Mouse (Mus musculus): Measurements from ENCODE around the gene Braf. TPM values are rescaled to one million over a fixed set of nuclear protein-coding genes. Genes with fewer than 3 reads are reported as not detected.

Braf gene
- polyA plus RNA-seq, 1 experiment from 2014 or later: 19.9 TPM

DNA sequence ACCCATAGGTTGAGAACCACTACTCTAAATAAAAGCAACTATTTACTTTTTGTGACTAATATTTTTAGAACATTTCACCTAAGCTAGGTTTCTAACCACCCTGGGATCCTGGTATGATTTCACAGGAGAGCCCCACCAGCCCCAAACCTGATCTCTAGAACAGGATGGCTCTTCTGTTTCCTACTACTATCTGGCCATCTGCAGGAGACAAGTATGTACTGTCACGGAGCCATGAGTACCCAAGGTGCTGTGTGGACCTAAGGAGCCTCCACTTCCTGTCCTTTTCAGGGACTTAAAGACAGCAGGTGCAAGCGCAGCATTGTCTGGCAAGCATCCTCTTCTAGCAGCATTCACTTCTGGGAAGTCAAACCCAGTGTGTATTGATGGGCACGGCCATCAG, 123.4 kb downstream of the Braf start:
- no peaks in the 10 kb centered on the region for H3K27me3 ChIP-seq (ENCODE audit: low read depth, poor library complexity, severe bottlenecking)
- no peaks in the 10 kb centered on the region for H3K4me1 ChIP-seq
- DNase-seq (ENCODE audit: low spot score): no peak
- H3K27ac ChIP-seq: no peak overlapping the region
- no peaks in the 10 kb centered on the region for H3K9me3 ChIP-seq (replicated peaks)
- peaks cover 59% of the 10 kb centered on the region for H3K36me3 ChIP-seq
- H3K4me3 ChIP-seq: no peak overlapping the region
- WGBS: 86% methylated on average over 3 of the region's 3 CpGs

GRCm38 (mm10) chr6:39600851-39601250, 124.4 kb downstream of the Braf start:
- Histone ChIP-seq H3K27me3 (ENCODE audit: low read depth, poor library complexity, severe bottlenecking) (no peaks in the 10 kb centered on the region), H3K27ac (no peak overlapping the region), H3K36me3 (peaks cover 66% of the 10 kb centered on the region), H3K9me3 (replicated peaks) (no peaks in the 10 kb centered on the region), H3K4me1 (no peaks in the 10 kb centered on the region), H3K4me3 (no peak overlapping the region)
- 97% methylated on average over 3 of the region's 3 CpGs for WGBS
- no peak for DNase-seq (ENCODE audit: low spot score)

DNA sequence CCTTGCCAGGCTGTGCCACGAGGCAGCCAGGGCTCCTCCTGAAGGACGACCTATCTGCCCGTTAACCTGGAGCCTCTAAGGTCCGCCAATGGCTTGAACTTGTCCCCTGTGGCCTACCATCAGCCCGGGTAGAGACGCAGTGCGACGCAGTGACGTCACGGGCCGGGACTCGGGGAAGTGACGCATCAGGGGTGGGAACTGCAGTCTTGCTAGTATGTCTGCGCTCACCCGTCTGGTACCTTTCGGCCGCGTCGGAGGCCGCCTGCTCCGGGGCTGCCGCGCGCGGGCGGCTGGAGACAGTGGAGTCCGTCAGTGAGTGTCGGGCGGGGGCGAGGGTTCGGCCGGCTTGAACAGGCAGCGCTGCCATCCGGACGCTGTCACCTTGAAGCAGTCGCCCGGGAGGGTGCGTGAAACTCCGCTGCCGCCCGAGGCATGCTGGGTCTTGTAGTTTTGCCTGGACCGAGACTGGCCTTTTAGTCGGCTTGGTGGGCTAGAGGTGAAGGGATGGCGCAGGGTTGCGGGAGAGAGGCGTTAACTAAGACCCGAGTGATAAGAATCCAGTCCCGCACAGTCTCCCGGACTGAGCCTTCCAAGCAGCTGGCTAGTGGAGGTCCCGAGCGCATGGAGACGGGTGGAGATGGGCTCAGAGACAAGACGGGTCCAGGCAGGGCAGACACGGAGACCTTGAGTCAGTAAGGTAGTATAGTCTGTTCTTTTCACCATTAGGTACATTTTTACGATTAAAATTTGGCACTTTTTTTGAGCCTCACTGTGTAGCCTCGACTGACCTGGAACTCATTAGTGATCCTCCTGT, 132.7 kb downstream of the Braf start, which contains the start of gene Ndufb2:
TSS of gene Ndufb2 (plus strand) at position 174 of the 814 bp plus-strand sequence.
- no peaks in the 10 kb centered on the region for H3K27me3 ChIP-seq (ENCODE audit: low read depth, poor library complexity, severe bottlenecking)
- H3K4me3 ChIP-seq: peak within 1 kb of the TSS; percentile 86
- under 1% methylated on average over 56 of the region's 56 CpGs for WGBS
- peaks cover 13% of the 10 kb centered on the region for H3K4me1 ChIP-seq
- H3K36me3 ChIP-seq: peaks cover 29% of the 10 kb centered on the region
- H3K9me3 ChIP-seq (replicated peaks): no peaks in the 10 kb centered on the region
- peak; percentile 98 for DNase-seq (ENCODE audit: low spot score)
- H3K27ac ChIP-seq: peak within 1 kb of the TSS; percentile 94

DNA sequence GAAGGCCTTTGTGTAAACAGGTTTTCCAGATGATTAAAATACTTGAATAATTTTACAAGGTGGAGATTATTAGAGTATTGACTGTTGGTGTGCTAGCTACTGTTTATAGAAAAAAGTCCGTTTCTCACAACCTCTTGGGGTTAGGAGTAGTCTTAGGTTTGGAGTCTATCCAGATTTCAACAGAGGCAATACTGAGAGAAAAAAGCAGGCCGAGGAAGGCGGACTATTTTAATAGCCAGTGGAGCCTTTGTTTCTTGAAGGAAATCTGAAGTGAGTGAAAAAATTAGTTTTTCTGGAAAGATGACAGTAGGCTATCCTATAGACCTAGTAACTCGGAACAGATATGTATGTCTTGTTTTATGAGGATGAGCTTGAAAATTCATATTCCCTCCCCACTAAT, 133.8 kb downstream of the Braf start:
- peaks cover 25% of the 10 kb centered on the region for H3K36me3 ChIP-seq
- H3K9me3 ChIP-seq (replicated peaks): no peaks in the 10 kb centered on the region
- no peak for DNase-seq (ENCODE audit: low spot score)
- H3K4me1 ChIP-seq: peaks cover 13% of the 10 kb centered on the region
- no peaks in the 10 kb centered on the region for H3K27me3 ChIP-seq (ENCODE audit: low read depth, poor library complexity, severe bottlenecking)
- no peak overlapping the region for H3K4me3 ChIP-seq
- no peak overlapping the region for H3K27ac ChIP-seq
- WGBS: 96% methylated on average over 4 of the region's 4 CpGs

DNA sequence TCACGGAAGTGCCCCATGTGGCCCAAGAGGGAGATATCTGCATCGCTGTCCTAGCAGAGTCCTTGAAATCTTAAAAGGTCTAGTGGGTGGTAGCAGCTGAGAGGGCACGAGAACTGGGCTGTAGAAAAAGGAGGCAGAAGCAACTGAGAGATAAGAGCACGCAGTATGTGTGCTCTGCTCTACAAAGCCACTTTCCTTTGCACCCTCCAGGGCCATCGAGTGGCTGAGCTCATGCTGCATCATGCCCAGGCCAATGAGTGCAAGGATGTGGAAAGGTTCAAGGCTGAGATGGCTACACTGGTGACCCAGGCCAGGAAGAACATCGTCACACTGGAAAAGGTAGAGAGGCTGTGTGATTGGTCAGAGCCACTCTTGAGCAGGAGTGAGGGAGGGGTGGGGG, 139.7 kb downstream of the Braf start, which contains the start of gene Gm42420:
TSS of gene Gm42420 (plus strand) at position 237 of the 400 bp plus-strand sequence.
- 95% methylated on average over 6 of the region's 6 CpGs for WGBS
- H3K27me3 ChIP-seq (ENCODE audit: low read depth, poor library complexity, severe bottlenecking): no peaks in the 10 kb centered on the region
- no peaks in the 10 kb centered on the region for H3K9me3 ChIP-seq (replicated peaks)
- DNase-seq (ENCODE audit: low spot score): no peak
- H3K36me3 ChIP-seq: peaks cover 45% of the 10 kb centered on the region
- H3K27ac ChIP-seq: no peak within 1 kb of the TSS
- H3K4me1 ChIP-seq: no peaks in the 10 kb centered on the region
- no peak within 1 kb of the TSS for H3K4me3 ChIP-seq

DNA sequence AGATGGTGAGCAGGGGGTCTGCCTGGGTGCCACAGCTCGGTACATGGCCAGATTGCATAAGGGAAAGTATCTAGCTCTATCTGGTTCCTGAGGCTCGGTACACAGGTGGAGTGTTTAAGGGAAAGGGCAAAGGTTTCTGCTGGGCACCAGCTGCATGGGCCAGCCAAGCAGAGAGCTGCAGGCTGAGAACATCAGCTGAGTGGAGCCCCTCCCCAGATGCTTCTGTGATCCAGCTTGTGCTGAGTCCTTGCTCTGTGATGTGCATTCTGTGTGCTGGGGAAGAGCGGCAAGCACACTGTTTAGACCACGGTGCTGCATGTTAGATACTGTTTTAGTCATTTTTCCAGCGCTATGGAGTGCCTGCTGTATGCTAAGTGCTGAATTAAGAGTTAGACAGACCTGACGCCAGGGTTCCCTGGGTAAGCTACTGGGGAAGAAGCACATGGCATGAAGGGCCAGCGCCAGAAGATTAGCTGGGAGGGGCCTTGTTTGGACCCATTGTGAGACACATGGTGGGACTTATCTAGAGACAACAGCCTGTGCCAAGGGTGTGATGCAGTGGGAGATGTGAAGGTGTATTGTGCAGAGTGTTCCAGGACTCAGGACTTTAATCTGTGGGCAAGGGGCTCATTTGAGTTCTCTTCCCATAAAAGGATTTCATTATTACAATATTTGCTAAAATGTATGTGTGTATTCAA, 144.0 kb downstream of the Braf start:
- Histone ChIP-seq H3K27ac (no peak overlapping the region), H3K4me1 (no peaks in the 10 kb centered on the region), H3K27me3 (ENCODE audit: low read depth, poor library complexity, severe bottlenecking) (no peaks in the 10 kb centered on the region), H3K9me3 (replicated peaks) (no peaks in the 10 kb centered on the region), H3K4me3 (no peak overlapping the region), H3K36me3 (peaks cover 42% of the 10 kb centered on the region)
- no peak for DNase-seq (ENCODE audit: low spot score)
- 86% methylated on average over 7 of the region's 7 CpGs for WGBS

DNA sequence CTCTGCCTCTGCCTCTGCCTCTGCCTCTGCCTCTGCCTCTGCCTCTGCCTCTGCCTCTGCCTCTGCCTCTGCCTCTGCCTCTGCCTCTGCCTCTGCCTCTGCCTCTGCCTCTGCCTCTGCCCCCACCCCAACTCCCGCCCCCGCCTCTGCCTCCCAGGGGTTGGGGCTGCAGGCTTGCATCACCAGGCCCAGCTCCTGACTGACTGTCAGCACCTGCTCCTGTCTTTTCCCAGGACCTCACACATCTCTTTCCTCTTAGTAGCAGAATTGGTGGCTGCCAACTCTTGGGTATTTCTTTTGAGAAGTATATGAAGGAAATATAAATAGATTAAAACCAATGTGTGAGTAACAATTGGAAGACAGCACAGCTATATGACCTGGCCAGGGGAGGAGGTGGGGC, 144.7 kb downstream of the Braf start:
- no peaks in the 10 kb centered on the region for H3K9me3 ChIP-seq (replicated peaks)
- WGBS: 62% methylated on average over 2 of the region's 2 CpGs
- no peak overlapping the region for H3K4me3 ChIP-seq
- H3K27ac ChIP-seq: no peak overlapping the region
- H3K4me1 ChIP-seq: no peaks in the 10 kb centered on the region
- peaks cover 41% of the 10 kb centered on the region for H3K36me3 ChIP-seq
- H3K27me3 ChIP-seq (ENCODE audit: low read depth, poor library complexity, severe bottlenecking): no peaks in the 10 kb centered on the region
- no peak for DNase-seq (ENCODE audit: low spot score)

GRCm38 (mm10) chr6:39579552-39579951, 145.7 kb downstream of the Braf start:
- DNase-seq (ENCODE audit: low spot score): no peak
- no peaks in the 10 kb centered on the region for H3K27me3 ChIP-seq (ENCODE audit: low read depth, poor library complexity, severe bottlenecking)
- no peak overlapping the region for H3K4me3 ChIP-seq
- no peaks in the 10 kb centered on the region for H3K9me3 ChIP-seq (replicated peaks)
- peaks cover 37% of the 10 kb centered on the region for H3K36me3 ChIP-seq
- H3K27ac ChIP-seq: no peak overlapping the region
- H3K4me1 ChIP-seq: peaks cover 6% of the 10 kb centered on the region
- 88% methylated on average over 7 of the region's 7 CpGs for WGBS

DNA sequence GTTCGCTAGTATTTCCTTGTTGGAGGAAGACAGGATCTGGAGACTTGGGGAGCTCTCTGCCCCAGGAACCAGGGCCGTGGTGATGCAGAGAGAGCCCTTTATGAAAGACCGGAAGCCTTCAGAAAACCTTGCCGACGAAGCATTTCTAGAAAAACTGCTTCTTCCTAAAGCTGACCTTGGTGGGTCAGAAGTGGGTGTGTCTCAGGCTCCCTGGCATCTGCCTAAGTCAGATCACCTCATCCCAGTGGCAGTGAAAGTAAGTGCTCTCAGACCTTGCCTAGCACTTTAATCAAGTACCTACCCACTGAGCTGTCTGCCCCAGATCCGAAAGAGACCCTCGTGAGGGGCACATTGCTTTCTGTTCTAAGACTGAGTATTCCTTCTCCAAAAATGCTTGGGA, 150.3 kb downstream of the Braf start:
- peak overlapping the region; percentile 75 for H3K4me3 ChIP-seq
- no peaks in the 10 kb centered on the region for H3K27me3 ChIP-seq (ENCODE audit: low read depth, poor library complexity, severe bottlenecking)
- peaks cover 14% of the 10 kb centered on the region for H3K36me3 ChIP-seq
- no peak overlapping the region for H3K27ac ChIP-seq
- no peaks in the 10 kb centered on the region for H3K9me3 ChIP-seq (replicated peaks)
- 75% methylated on average over 7 of the region's 7 CpGs for WGBS
- peaks cover 18% of the 10 kb centered on the region for H3K4me1 ChIP-seq
- DNase-seq (ENCODE audit: low spot score): no peak

- H3K4me1 ChIP-seq: peaks cover 18% of the 10 kb centered on the region
- H3K27me3 ChIP-seq (ENCODE audit: low read depth, poor library complexity, severe bottlenecking): no peaks in the 10 kb centered on the region
- peak overlapping the region; percentile 75 for H3K4me3 ChIP-seq
- 25% methylated on average over 10 of the region's 10 CpGs for WGBS
- peaks cover 13% of the 10 kb centered on the region for H3K36me3 ChIP-seq
- DNase-seq (ENCODE audit: low spot score): no peak
- H3K9me3 ChIP-seq (replicated peaks): no peaks in the 10 kb centered on the region
- H3K27ac ChIP-seq: peak overlapping the region; percentile 89
These were observed 150.8 kb downstream of the Braf start for GRCm38 (mm10) chr6:39574555-39574869.

DNA sequence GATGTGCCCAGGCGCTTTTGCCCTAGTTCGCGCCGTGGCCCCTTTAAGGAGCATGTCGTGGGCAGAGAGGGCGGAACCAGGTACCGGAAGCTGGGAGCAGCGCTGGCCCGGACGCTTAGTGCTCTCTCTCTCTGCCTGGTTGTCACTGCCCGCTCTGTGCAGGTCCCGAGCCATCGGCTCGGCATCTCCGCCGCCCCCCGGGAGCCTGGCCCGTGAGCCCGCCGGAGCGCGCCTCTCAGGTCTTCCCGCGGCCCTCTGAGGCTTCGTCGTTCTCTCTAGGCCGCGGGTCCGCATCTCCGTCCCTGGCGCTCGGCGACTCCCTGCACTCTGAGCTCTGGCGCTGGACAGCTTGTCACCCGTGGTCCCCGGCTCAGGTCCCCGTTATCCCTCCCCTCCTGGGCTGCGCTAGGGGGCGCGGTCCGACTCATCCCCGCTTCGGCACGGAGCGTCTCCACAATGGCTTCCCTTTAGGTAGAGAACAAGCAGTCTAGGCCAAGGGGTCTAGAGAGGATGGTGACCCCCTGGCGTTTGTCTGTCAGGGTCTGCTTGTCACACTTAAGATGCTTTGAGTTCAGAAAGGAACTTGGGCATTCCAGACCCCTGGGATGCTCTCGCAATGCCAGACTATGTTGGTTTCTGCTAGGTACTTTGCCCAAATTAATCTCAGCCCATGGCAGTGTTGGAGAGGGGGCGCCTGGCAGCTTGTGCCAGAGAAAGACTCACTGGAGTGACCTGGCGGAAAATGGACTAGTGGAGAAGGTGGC, 151.3 kb downstream of the Braf start, which contains the start of gene Adck2:
TSS of gene Adck2 (plus strand) at position 83 of the 764 bp plus-strand sequence.
- H3K36me3 ChIP-seq: peaks cover 9% of the 10 kb centered on the region; the same call in 1 of the 2 replicates
- DNase-seq (ENCODE audit: low spot score): peak; percentile 85
- WGBS: under 1% methylated on average over 49 of the region's 49 CpGs
- peak within 1 kb of the TSS; percentile 75 for H3K4me3 ChIP-seq
- no peaks in the 10 kb centered on the region for H3K27me3 ChIP-seq (ENCODE audit: low read depth, poor library complexity, severe bottlenecking)
- H3K27ac ChIP-seq: peak within 1 kb of the TSS; percentile 89
- H3K4me1 ChIP-seq: peaks cover 18% of the 10 kb centered on the region
- H3K9me3 ChIP-seq (replicated peaks): no peaks in the 10 kb centered on the region

DNA sequence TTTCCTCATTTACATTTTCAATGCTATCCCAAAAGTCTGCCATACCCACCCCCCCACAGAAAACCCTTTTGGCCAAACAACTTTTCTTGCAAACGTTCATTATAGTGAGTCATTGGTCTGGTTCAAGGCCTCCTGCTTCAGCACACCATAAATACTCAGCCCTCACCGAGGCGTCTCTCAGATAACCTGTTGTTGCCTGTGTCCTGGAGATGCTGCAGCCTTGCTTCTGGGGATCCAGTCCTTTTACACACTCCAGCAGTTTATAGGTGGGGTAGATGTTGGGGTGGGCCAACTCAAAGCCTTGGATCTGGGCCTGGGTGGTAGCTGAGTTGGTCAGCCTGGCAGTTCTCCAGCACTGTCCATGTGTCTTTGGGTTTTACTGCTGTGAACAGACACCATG, 154.8 kb downstream of the Braf start:
- Histone ChIP-seq H3K27me3 (ENCODE audit: low read depth, poor library complexity, severe bottlenecking) (no peaks in the 10 kb centered on the region), H3K4me3 (no peak overlapping the region), H3K4me1 (peaks cover 18% of the 10 kb centered on the region), H3K9me3 (replicated peaks) (no peaks in the 10 kb centered on the region), H3K27ac (no peak overlapping the region), H3K36me3 (no peaks in the 10 kb centered on the region)
- DNase-seq (ENCODE audit: low spot score): no peak
- 68% methylated on average over 3 of the region's 3 CpGs for WGBS

DNA sequence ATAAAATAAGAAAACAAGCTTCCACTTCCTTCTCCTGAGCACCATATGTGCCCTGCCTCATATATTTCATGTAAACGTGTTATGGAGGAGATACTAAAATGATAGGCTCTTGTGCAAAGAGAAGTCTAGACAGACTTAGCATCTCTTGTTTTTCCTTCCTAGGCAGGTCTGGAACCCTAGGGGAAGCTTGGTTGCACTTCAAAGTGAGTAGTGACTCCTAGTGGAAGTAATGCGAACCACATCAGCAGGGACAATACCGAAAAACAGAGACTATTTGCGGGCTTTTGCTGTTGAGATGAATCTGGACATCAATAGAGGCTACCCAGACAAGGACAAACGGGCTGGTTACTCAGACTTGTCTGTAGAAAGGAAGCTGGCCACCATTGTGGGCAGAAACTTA, 157.7 kb downstream of the Braf start:
- no peaks in the 10 kb centered on the region for H3K4me1 ChIP-seq
- DNase-seq (ENCODE audit: low spot score): peak; percentile 42
- 26% methylated on average over 5 of the region's 5 CpGs for WGBS

More for the DNA sequence above, 157.7 kb downstream of the Braf start:
- Histone ChIP-seq H3K36me3 (no peaks in the 10 kb centered on the region), H3K27ac (no peak overlapping the region), H3K9me3 (replicated peaks) (no peaks in the 10 kb centered on the region), H3K4me3 (no peak overlapping the region), H3K27me3 (ENCODE audit: low read depth, poor library complexity, severe bottlenecking) (no peaks in the 10 kb centered on the region)

All from limb, embryonic 10.5 days (tissue).